Mouse (Mus musculus): Measurements from ENCODE around the gene Slc4a3.
A peak's percentile ranks its signal among the peaks of the same experiment; 100 is the strongest.

Gene Slc4a3

DNA sequence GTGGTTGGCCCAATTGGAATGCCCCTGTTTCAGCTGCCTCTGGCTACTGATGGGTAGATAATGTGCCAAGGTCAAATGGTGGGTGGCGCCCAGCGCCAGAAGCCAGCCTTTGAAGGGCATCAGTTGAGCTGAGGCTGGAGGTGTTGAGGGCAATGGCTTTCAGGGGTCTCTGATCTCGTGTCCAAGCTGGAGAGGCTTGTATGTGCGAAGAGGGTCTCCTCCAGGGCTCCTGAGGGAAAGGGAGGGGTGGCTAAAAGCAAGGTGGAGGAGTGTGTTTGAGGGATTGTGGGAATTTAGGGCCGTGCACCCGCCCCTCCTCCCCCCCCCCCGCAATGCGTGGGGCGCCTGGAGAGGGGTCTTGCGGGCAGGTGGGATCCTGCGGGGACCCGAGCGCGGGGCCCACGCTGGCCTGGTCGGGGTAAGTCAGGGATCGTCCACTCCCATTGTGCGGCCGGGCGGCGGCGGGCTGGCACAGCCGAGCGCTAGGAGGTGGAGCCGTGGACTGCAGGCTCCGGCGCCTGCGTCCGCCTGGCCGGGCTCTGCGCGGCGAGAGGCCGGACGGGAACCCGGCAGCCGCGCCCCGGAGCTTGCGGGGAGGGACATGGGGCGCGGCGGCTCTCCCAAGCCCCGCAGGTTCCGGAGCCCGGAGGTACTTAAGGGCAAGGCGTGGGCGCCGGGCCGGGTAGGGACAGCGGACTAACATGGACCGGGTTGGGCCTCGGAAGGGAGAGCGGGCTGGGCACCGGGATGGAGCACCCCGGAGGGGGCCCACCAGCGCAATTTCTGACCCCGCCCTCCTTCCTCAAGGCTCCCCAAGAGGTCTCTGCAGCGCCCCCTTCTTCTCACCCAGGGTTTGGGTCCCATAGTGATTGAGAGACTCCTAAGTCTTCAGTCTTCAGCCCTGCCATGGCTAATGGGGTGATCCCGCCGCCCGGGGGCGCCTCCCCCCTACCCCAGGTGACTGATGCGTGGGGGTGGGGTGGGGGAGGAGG is at the start of gene Slc4a3:
Gene Slc4a3 (plus strand): TSS at position 302 of the 992 bp plus-strand sequence.
- DNase-seq (ENCODE audit: low spot score in 2 of 2) = peak; percentile 46 to 68

DNA sequence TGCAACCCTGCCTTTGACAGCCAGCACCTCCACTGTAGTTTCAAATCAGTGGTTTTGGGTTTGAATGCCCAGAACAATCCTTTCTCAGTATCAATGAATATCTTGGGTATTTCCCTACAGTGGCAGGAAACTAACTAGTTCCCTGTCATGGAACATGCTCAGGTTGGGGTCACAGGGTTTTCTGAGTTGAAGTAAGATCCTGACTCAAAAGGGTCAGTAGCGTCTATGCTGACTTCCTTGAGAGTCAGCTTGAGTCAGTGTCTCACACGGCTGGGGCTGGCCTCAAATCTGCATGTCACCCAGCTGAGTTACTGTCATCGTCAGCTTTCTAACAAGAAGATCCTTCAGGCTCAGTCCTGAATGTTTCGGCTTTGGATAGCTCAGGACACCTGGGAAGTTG is 47.2 kb upstream of the Slc4a3 start:
- no peak for DNase-seq (ENCODE audit: low spot score in 2 of 2)

- no peak for DNase-seq (ENCODE audit: low spot score in 2 of 2)
Measured at GRCm38 (mm10) chr1:75499441-75499840, 46.6 kb upstream of the Slc4a3 start.

DNA sequence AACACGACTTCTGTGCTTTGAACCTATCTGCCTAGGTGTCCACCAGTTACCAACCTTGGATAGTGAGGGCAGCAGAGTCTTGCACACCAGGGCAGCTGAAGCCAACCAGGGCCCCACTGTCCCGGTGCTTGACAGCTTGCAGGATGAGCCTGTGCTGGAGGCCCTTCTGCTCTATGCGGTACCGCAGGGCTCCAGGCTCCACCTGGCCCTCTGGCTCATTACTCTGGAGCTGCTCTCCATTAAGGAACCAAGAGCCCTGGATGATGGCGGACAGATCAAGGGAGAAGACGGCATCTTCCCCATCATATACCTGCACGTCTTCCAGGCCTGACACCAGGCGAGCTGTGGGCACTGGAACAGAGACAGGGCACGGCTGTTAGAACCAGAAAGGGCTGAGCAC is 44.2 kb upstream of the Slc4a3 start:
- no peak for DNase-seq (ENCODE audit: low spot score in 2 of 2)

DNA sequence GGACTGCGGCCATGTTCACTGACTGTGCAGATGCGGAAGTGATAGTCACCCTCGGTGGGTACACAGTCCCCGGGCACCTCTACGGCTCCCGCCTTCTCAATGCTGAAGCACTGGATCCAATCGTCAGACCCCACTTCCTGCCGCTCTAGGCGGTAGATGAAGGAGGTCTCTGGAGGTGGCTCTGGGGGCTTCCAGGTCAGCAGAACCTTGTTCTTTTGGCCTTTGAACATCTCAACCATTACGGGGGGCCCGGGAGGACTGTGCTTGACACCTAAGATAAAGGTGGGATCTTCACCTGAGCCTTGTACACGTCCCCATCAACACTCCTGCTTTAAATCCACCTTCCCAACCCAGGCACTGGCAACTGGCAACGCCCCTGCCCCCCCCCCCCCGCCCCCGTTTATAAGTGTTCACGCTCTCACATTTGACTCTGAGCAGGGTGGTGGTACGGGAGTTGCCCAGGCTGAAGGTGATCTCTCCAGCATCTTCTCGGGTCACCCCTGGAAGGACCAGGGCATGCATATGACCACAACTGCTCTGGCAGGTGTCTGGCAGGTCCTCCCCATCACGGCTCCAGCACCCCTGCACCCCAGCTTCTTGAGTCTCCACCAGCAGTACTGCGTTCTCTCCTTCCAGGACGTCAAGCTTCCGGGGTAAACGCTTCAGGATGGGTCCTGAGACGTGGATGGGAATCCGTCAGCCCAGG is 43.0 kb upstream of the Slc4a3 start:
- no peak for DNase-seq (ENCODE audit: low spot score in 2 of 2)

- no peak for DNase-seq (ENCODE audit: low spot score in 2 of 2)
Measured at GRCm38 (mm10) chr1:75503651-75503980, 42.5 kb upstream of the Slc4a3 start.

DNA sequence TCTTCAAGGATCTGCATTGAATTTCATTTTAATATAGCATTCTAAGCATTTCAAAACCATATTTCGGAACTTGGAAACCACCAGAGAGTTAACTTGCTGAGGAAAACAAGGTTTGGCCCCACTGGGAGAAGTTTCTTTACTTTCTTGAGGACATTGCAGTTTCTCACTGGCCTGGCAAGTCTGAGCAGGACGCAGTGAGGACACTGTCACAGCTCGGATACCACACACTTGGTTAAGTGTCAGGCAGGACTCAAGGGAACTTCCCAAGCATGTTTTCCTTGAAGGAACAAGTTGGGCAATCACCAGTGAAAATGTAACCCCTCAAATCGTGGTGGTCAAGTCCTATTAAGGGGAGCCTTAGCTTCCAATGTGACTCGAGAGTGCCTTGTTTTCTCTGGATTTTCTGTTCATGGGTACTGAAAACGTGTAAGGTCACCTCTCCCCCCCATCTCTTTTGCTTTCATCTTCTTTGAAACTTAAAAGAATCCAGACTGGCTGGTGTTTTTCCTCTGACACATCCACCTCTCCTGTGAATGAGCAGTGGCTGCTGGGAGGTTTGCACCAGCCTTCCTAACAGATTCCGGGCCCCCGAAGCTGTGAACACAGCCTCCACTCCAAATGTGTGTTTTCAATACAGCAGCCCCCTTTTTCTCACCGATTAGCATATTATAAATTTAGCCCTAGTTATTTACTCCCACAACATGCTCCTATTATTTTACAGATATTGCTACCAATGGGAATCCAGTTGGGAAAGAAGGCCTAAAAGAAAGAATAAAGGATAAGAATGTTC is 41.6 kb upstream of the Slc4a3 start:
- DNase-seq (ENCODE audit: low spot score in 2 of 2) = no peak

- DNase-seq (ENCODE audit: low spot score in 2 of 2) = peak; percentile 60 to 74
Measured at GRCm38 (mm10) chr1:75505159-75505955, 40.7 kb upstream of the Slc4a3 start.

GRCm38 (mm10) chr1:75505956-75506831 is 39.9 kb upstream of the Slc4a3 start, which contains the start of gene Obsl1:
Gene Obsl1, minus strand, starts transcription at chr1:75506452.
- peak in 1 of 2 experiments; percentile 52 for DNase-seq (ENCODE audit: low spot score in 2 of 2)

DNA sequence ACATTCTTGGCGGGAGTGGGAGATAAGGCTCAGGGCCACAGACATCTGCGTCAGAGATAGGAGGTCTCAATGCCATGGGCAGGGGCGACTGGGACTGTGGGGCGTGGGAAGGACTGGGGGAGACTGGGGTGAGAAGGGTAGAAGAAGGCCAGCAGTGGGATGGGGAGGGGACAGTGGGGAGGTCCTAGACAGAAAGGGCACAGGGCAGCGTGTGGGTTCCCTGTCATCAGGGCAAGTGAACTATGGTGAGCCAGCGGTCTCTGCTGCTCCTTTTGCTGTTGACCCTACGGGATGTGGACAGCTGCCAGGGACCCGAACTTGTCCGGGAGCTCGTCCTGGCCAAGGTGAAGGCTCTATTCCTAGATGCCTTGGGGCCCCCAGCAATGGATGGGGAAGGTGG is 39.1 kb upstream of the Slc4a3 start, which contains the start of gene Inha:
Gene Inha (plus strand): TSS at position 72 of the 400 bp plus-strand sequence.
- no peak for DNase-seq (ENCODE audit: low spot score in 2 of 2)

GRCm38 (mm10) chr1:75509586-75509985 is 36.5 kb upstream of the Slc4a3 start:
- DNase-seq (ENCODE audit: low spot score in 2 of 2) = no peak

DNA sequence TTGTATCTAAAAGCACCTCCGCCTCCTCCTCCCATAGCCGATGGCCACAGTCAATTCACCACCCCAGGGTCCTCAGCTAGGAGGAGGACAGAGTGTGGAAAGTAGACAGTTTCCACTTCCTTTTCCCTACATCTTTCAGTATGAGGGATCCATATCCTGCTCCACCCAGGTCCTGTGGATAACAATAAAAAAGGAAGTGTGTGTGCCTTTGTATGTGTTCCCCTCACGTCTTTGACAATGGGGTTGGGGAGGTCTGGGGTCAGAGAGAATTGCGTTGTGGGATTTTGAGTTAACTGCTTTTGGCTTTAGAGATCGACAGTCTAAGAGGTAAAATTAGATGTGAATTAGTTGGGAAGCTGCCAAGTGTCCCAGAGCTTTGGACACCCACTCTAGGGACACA is 35.9 kb upstream of the Slc4a3 start:
- no peak for DNase-seq (ENCODE audit: low spot score in 2 of 2)

GRCm38 (mm10) chr1:75511437-75512210 is 34.4 kb upstream of the Slc4a3 start:
- DNase-seq (ENCODE audit: low spot score in 2 of 2) = no peak

- DNase-seq (ENCODE audit: low spot score in 2 of 2) = no peak
Measured at GRCm38 (mm10) chr1:75512550-75512949, 33.5 kb upstream of the Slc4a3 start.

DNA sequence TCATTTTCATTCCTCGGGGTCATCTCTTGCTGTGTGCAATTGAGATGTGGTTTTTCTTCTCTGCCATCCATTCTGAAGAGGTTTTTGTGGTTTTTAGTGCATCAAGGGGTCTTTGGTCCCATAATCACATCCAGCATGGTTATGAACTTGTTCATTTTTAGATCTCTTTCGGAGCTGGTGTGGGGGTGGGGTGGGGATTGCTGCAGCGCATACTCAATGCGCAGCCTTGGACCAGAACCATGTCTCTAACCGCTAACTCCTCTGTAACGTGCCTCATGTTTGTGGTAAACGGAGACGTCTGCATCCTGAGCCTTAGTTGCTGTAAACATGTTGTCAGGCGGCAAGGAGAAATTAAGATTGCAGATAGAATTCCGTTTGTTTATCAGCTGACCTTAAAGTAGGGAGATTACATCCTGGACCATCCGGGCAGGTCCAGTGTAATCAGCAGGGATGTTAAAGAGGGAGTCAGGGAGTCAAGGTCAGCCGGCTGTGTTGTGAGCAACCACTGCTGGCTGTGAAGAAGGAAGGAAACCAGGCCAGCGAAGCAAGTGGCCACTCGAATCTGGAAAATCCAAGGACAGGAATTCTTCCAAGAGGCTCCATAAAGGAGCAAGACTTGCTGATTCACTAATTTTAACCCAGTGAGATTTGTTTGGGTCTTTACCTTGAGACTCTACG is 29.2 kb upstream of the Slc4a3 start:
- no peak for DNase-seq (ENCODE audit: low spot score in 2 of 2)

DNA sequence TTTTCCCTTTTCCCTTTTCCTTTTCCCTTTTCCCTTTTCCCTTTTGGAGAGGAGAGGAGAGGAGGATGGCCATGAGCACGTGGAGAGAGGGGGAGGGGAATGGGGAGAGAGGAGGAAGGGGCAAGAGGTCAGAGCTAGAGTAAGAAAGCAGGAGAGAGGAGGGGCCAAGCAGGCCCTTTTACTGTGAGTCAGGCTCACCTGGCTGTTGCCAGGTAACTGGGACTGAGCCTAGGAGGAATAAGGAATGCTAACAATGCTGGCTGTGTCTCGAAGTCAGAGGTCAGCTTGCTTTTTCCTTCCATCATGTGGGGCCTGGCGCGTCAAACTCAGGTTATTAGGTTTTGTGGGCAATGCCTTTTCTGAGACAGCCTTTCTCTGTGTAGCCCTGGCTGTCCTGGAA is 28.1 kb upstream of the Slc4a3 start:
- DNase-seq (ENCODE audit: low spot score in 2 of 2) = no peak

DNA sequence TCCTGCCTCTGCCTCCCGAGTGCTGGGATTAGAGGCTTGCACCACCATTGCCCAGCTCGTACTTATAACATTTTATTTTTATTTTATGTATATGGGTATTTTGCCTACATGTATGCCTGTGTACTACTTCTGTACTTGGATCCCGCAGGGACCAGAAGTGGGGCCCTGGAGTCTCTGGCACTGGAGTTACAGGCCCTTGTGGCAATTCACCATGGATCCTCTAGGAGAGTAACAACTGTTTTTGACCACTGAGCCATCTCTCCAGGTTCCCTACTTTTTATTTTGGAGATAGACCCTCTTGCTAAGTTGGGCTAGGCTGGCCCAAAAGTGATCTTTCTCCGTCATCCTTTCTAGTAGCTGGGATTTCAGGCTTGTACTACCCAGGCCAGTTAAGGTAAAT is 27.6 kb upstream of the Slc4a3 start:
- DNase-seq (ENCODE audit: low spot score in 2 of 2) = no peak

DNA sequence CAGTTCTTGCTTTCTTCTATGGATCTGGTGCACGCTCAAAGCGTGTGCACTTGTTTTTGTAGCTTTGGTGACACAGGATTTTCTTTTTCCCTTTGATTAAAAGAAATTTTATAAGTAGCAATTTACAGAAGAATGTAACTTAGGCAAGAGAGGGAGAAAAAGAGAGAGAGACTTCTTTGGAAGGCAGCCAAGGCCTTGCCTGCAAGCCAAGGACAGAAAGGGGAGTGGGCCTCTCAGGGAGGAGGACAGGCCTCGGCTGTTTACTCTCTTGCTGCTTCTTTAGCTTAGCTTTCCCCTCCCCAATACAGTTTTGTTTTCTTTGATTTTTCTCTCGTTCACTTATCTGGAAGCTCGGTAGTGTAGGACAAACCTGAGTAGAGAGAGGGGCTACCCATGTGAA is 26.5 kb upstream of the Slc4a3 start:
- DNase-seq (ENCODE audit: low spot score in 2 of 2) = no peak
